ENCODE assay signal across 34 mouse cellular contexts in genomic region chr10:117760831-117761335, GRCm38 (mm10).
"Had no signal": no experiment of that assay in that cellular context is flagged by ENCODE, and none has a peak within 500 bp of the region (broad histone marks: within the 10 kb centered on the region; RNA-seq: fewer than 3 reads in every experiment).

No protein-coding gene starts in this region.

- ATAC-seq: hindbrain, embryonic 16.5 days; hindbrain, postnatal 0 days; inflammation-experienced regulatory T-cells, adult 6 months; intestine, embryonic 15.5 days; intestine, embryonic 16.5 days; intestine, postnatal 0 days had no signal

- H3K9me3 ChIP-seq: heart, embryonic 10.5 days; heart, embryonic 12.5 days; heart, embryonic 13.5 days; heart, embryonic 15.5 days; hindbrain, embryonic 10.5 days; hindbrain, embryonic 12.5 days; hindbrain, embryonic 13.5 days; hindbrain, embryonic 15.5 days; intestine, embryonic 15.5 days; kidney, embryonic 15.5 days had no signal

- H3K4me1 ChIP-seq: heart, embryonic 10.5 days; heart, embryonic 12.5 days; heart, embryonic 13.5 days; heart, embryonic 15.5 days; hindbrain, embryonic 10.5 days; hindbrain, embryonic 12.5 days; hindbrain, embryonic 13.5 days; hindbrain, embryonic 15.5 days; intestine, embryonic 15.5 days; kidney, embryonic 15.5 days had no signal

- H3K27ac ChIP-seq: heart, embryonic 10.5 days; heart, embryonic 13.5 days; heart, embryonic 15.5 days; hindbrain, embryonic 10.5 days; hindbrain, embryonic 12.5 days; hindbrain, embryonic 13.5 days; hindbrain, embryonic 15.5 days; hindbrain, postnatal 0 days; intestine, embryonic 15.5 days; kidney, embryonic 15.5 days; kidney, postnatal 0 days; layer of hippocampus, adult 2 months had no signal

- DNase-seq: heart, postnatal 10 days; heart, postnatal 14 days; heart, postnatal 36 days; heart, postnatal 4 days; kidney, adult 11 months; kidney, adult 18-20 months; kidney, adult 2 months; kidney, adult 8-10 months; kidney, adult 9 months; kidney, postnatal 10 days; kidney, postnatal 14 days; kidney, postnatal 25 days; kidney, postnatal 36 days; kidney, postnatal 4 days; layer of hippocampus, adult 9-11 months; layer of hippocampus, postnatal 36 days had no signal

- H3K9ac ChIP-seq: heart, embryonic 12.5 days; heart, embryonic 13.5 days; heart, embryonic 15.5 days; hindbrain, embryonic 12.5 days; hindbrain, embryonic 13.5 days; hindbrain, embryonic 15.5 days; intestine, embryonic 15.5 days; kidney, embryonic 15.5 days had no signal

- H3K4me3 ChIP-seq: heart, embryonic 10.5 days; heart, embryonic 12.5 days; heart, embryonic 13.5 days; heart, embryonic 15.5 days; hindbrain, embryonic 10.5 days; hindbrain, embryonic 12.5 days; hindbrain, embryonic 13.5 days; hindbrain, embryonic 15.5 days; intestine, embryonic 15.5 days; kidney, embryonic 15.5 days; layer of hippocampus, adult 2 months had no signal

- H3K4me2 ChIP-seq: heart, embryonic 11.5 days; heart, embryonic 12.5 days; heart, embryonic 13.5 days; heart, embryonic 15.5 days; hindbrain, embryonic 12.5 days; hindbrain, embryonic 13.5 days; hindbrain, embryonic 15.5 days; intestine, embryonic 15.5 days; kidney, embryonic 15.5 days had no signal

- H3K27me3 ChIP-seq: heart, embryonic 12.5 days; heart, embryonic 13.5 days; heart, embryonic 15.5 days; hindbrain, embryonic 12.5 days; hindbrain, embryonic 13.5 days; hindbrain, embryonic 15.5 days; intestine, embryonic 15.5 days; kidney, embryonic 15.5 days had no signal
